Mouse (Mus musculus) heart, adult 2 months (tissue): Measurements from ENCODE around the gene Flnb. TPM values are rescaled to one million over a fixed set of nuclear protein-coding genes. Genes with fewer than 3 reads are reported as not detected.

Source experiments
- DNase-seq, 2 experiments: peaks; one replicate each; pipeline ENCODE4 v3.0.0; 2021
- H3K27ac ChIP-seq: fragments of 200-600 bp; 2 replicates; pipeline ENCODE4 v1.8.1; 2022
- H3K27me3 ChIP-seq: fragments of 200-500 bp; 2 replicates; pipeline ENCODE4 v1.6.1; 2012; ENCODE audit warnings: mild to moderate bottlenecking, low read length, inconsistent platforms, mixed read lengths; ENCODE audit not compliant: control insufficient read depth, insufficient read depth
- H3K36me3 ChIP-seq: fragments of 200-500 bp; 2 replicates; pipeline ENCODE4 v1.6.1; 2012; ENCODE audit warnings: low read length, inconsistent platforms; ENCODE audit not compliant: control insufficient read depth, insufficient read depth
- H3K4me1 ChIP-seq: fragments of 200-500 bp; 2 replicates; pipeline ENCODE4 v1.6.1; 2011; ENCODE audit warnings: low read length; ENCODE audit not compliant: control insufficient read depth, insufficient read depth
- H3K4me3 ChIP-seq: fragments of 200-600 bp; 2 replicates; pipeline ENCODE4 v1.8.1; 2022
- H3K79me2 ChIP-seq: fragments of 200-500 bp; replicated peaks from 2 replicates; pipeline ENCODE4 v1.6.1; 2012; ENCODE audit warnings: mild to moderate bottlenecking, inconsistent platforms, low read length, moderate library complexity, mixed read lengths; ENCODE audit not compliant: control insufficient read depth, insufficient read depth
- H3K9ac ChIP-seq: fragments of 200-500 bp; 2 replicates; pipeline ENCODE4 v1.6.1; 2012; ENCODE audit warnings: low read depth, mild to moderate bottlenecking, control low read depth, inconsistent platforms, low read length, mixed read lengths
- CTCF ChIP-seq: fragments of 200-600 bp; IDR thresholded peaks from 2 replicates; pipeline ENCODE4 v1.8.1; 2022; ENCODE audit warnings: antibody characterized with exemption, mild to moderate bottlenecking, moderate library complexity
- EP300 ChIP-seq: fragments of 200-500 bp; IDR thresholded peaks from 2 replicates; pipeline ENCODE4 v1.6.1; 2011; ENCODE audit warnings: low read depth, low read length, control low read depth; ENCODE audit not compliant: insufficient read depth
- POLR2A ChIP-seq: fragments of 200-500 bp; IDR thresholded peaks from 2 replicates; pipeline ENCODE4 v1.6.1; 2011; ENCODE audit warnings: mild to moderate bottlenecking, low read depth, low read length, control low read depth; ENCODE audit not compliant: insufficient read depth
- WGBS: fragments of 180-500 bp; shearing (Covaris S2); methylation state at CpG from one replicate; pipeline ENCODE4 v1.1.7; 2018; 5-methylcytosine and 5-hydroxymethylcytosine counted together
- intact Hi-C: fragments of 180-260 bp; cut with DNase I; formaldehyde crosslinking; loops from one replicate; pipeline ENCODE4 v1.15.1; 2025
- polyA plus RNA-seq: library from polyadenylated mRNA; depleted of rRNA; stranded (reverse); fragments of >200 nt; gene quantifications from 2 replicates; pipeline ENCODE4 v1.2.3, GENCODE M21; 2012
- total RNA-seq, 2 experiments: library from RNA; stranded (reverse); gene quantifications; 2 replicates each; pipeline ENCODE4 v1.2.3; 2021

The Flnb gene
- total and polyA plus RNA-seq, 3 experiments = 9.6 to 22.7 (median 17.0) TPM

- 57% methylated on average over 4 of the region's 4 CpGs for WGBS
- intact Hi-C loops = no loop called here
- H3K27me3 ChIP-seq = no peaks in the 10 kb centered on the region
- TF ChIP-seq POLR2A (no peak), EP300 (no peak), CTCF (no peak)
- H3K4me1 ChIP-seq = peaks cover 5% of the 10 kb centered on the region
- no peaks in the 10 kb centered on the region for H3K36me3 ChIP-seq
- H3K27ac ChIP-seq = no peak overlapping the region
- DNase-seq = no peak
- H3K4me3 ChIP-seq = no peak overlapping the region
- H3K79me2 ChIP-seq = no peaks in the 10 kb centered on the region
- no peak overlapping the region for H3K9ac ChIP-seq
These were observed 10.0 kb upstream of the Flnb start for GRCm38 (mm10) chr14:7807711-7808110.

GRCm38 (mm10) chr14:7808501-7808981 lies 9.2 kb upstream of the Flnb start:
- Histone ChIP-seq H3K9ac (no peak overlapping the region), H3K79me2 (no peaks in the 10 kb centered on the region), H3K4me3 (no peak overlapping the region), H3K27me3 (no peaks in the 10 kb centered on the region), H3K4me1 (peaks cover 5% of the 10 kb centered on the region), H3K36me3 (no peaks in the 10 kb centered on the region), H3K27ac (0 out of 2 replicates have a peak overlapping the region, but pooled peaks have one; percentile 15)
- WGBS = 31% methylated on average over 11 of the region's 11 CpGs
- DNase-seq = peak in 1 of 2 experiments; percentile 28
- TF ChIP-seq CTCF (no peak), POLR2A (no peak), EP300 (no peak)
- intact Hi-C loops = no loop called here

DNA sequence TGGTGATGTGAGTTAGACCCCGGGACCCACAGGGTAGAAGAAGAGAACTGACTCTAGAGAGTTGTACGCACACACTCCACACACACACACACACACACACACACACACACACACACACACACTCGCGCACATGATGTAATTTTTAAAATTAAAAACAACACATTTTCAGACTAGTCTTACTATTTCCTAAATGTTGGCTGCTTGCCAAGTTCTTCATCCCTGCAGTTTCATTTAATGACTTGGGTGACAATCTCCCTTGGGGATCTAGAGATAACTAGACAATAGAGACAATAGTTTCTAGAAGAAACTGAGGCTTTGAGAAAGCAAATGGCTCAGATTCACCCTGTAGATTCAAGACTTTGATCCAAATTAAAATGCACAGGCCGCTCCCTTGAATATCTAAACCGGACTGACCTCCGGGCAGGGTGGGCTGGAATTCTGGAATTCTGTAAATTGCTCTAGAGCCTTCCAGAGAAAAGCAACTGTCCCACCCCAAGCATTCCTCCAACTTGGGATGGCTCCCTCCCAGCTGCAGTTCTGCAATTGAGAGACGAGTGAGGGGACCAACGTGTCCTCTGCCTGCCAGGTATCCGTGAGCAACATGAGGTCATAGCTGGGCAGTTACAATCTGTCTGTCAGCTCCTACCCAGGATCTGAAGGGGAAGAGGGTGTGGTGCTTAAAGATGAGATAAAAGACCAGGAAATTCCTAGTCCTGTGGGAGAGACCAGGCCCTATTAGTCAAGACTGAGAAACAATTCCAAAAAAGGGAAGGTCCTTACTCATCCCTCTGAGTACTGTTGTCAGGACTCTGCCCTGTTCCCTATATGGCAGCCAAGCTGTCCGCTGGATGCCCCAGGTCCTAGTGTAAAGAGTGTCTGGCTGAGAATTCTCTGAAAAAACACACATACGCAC lies 8.5 kb upstream of the Flnb start:
- H3K36me3 ChIP-seq = no peaks in the 10 kb centered on the region
- no peak for TF ChIP-seq CTCF
- no peak for TF ChIP-seq POLR2A
- no peak for TF ChIP-seq EP300
- no peaks in the 10 kb centered on the region for H3K79me2 ChIP-seq
- no peaks in the 10 kb centered on the region for H3K27me3 ChIP-seq
- intact Hi-C loops = no loop called here
- WGBS = 40% methylated on average over 12 of the region's 12 CpGs
- H3K9ac ChIP-seq = no peak overlapping the region
- H3K4me1 ChIP-seq = peaks cover 5% of the 10 kb centered on the region
- peak; percentile 32 to 41 for DNase-seq
- H3K4me3 ChIP-seq = no peak overlapping the region
- peak overlapping the region; percentile 33; the same call in 1 of the 2 replicates for H3K27ac ChIP-seq

- peaks cover 4% of the 10 kb centered on the region; the same call in 1 of the 2 replicates for H3K79me2 ChIP-seq
- 4% methylated on average over 36 of the region's 36 CpGs for WGBS
- intact Hi-C loops = loop anchor here (1.0 to 5.0 kb wide), 5 partner anchors 33 to 224 kb away; no protein-coding TSS in a partner anchor
- H3K27me3 ChIP-seq = no peaks in the 10 kb centered on the region
- peak overlapping the region; percentile 75 for H3K9ac ChIP-seq
- peaks cover 13% of the 10 kb centered on the region for H3K4me1 ChIP-seq
- peak overlapping the region; percentile 69 for H3K4me3 ChIP-seq
- TF ChIP-seq EP300 = no peak
- no peak for TF ChIP-seq POLR2A
- no peak for TF ChIP-seq CTCF
- DNase-seq = peak; percentile 34 to 42
- H3K27ac ChIP-seq = peak overlapping the region; percentile 86
- H3K36me3 ChIP-seq = peaks cover 2% of the 10 kb centered on the region; the same call in 1 of the 2 replicates
These were observed 835 bp downstream of the Flnb start for GRCm38 (mm10) chr14:7818463-7819121.

DNA sequence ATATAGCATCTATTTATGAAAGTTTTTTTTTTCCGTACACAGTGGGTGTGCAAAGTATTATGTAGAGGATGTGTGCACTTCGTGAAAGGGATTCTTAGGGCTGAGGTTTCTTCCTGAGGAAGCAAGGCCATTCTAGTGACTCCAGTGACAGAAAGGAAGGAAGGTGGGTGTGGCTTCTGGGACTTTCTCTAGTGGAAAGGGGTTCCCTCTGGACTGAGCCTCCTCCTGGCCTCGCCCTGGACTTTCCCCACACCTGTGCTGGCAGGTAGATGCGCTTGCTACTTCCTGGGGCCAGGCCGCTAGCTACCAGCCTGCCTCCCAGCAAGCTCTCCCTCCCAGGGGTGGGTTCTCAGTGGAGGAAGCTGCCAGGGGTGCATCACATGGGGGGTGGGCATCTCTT lies 1.7 kb downstream of the Flnb start:
- Histone ChIP-seq H3K4me1 (peaks cover 15% of the 10 kb centered on the region), H3K36me3 (peaks cover 2% of the 10 kb centered on the region; the same call in 1 of the 2 replicates), H3K4me3 (peak overlapping the region; percentile 69), H3K27ac (peak overlapping the region; percentile 86), H3K9ac (peak overlapping the region; percentile 40), H3K27me3 (no peaks in the 10 kb centered on the region), H3K79me2 (peaks cover 4% of the 10 kb centered on the region; the same call in 1 of the 2 replicates)
- peak; percentile 45 to 49 for DNase-seq
- TF ChIP-seq CTCF (no peak), POLR2A (no peak), EP300 (0 out of 2 replicates have a peak, but pooled peaks have one; percentile 45)
- WGBS = 60% methylated on average over 5 of the region's 5 CpGs
- intact Hi-C loops = loop anchor here (2.0 to 5.0 kb wide), 4 partner anchors 55 to 223 kb away; no protein-coding TSS in a partner anchor
